Mouse (Mus musculus) liver, adult 2 months (tissue): ENCODE data around the gene Gm20388.

Experiments used
- CTCF ChIP-seq: fragments of 200-500 bp; IDR thresholded peaks from 2 replicates; pipeline ENCODE4 v1.5.1; 2011; ENCODE audit warnings: low read depth, low read length, control low read depth
- POLR2A ChIP-seq: fragments of 200-500 bp; IDR thresholded peaks from 2 replicates; pipeline ENCODE4 v1.6.1; 2011; ENCODE audit warnings: low read length, control low read depth; ENCODE audit not compliant: insufficient read depth; ENCODE audit errors: extremely low read depth

- no peak for TF ChIP-seq CTCF
- no peak for TF ChIP-seq POLR2A
Measured at GRCm38 (mm10) chr8:121844765-121845164, 1934.1 kb downstream of the Gm20388 start.
